Mouse (Mus musculus): Measurements from ENCODE around the gene Hdac6.
A peak's percentile ranks its signal among the peaks of the same experiment; 100 is the strongest.
"Not testable (repeated sequence)": the region's sequence is repeated elsewhere in the genome, so short reads cannot be mapped to it uniquely, and the experiment has no call there.

Hdac6 gene

DNA sequence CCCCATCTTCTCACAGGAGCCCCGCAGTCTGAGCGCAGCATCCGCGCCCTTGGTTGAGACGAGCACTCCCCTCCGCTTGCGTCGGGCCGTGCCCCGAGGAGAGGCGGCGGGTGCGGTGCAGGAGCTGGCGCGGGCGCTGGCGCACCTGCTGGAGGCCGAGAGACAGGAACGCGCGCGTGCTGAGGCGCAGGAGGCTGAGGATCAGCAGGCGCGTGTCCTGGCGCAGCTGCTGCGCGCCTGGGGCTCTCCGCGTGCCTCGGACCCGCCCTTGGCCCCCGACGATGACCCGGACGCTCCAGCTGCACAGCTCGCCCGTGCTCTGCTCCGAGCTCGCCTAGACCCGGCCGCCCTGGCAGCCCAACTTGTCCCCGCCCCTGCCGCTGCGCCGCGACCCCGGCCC lies 25.7 kb downstream of the Hdac6 start:
- peak; percentile 35 for DNase-seq (ENCODE audit: extremely low spot score, low spot score)

DNA sequence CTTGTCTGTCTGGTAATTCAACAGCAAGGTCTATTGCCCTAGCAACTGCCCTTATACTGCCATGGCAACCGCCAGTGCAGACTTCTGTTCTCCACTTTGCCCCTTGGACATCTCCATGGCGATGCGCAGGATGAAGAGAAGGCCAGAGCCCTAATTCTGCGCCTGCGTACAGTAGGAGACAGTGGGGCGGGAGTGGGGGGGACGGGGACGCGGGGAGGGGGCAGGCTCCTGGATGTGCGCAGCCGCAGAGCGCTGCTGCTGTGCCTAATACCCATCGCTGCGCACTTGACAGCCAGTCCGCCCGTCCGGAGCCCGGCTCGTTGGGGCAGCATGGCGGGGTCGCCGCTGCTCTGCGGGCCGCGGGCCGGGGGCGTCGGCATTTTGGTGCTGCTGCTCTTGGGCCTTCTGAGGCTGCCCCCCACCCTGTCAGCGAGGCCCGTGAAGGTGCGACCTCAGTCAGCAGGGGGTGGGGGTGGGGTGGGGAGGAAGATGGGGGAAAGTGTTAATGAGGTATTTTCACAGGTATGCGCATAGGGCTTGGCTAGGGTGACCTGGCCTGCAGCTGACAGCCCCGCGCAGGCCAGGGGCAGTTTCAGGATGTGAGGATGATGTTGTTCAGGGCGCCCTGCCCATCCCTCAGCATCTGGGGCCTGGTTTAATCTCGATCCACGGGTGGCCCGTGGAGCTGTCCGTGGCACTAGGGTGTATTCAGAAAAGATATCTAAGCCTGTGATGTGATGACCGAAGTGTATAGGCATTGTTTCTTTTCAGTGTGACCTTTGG lies 27.9 kb downstream of the Hdac6 start, which contains the start of gene Pcsk1n:
Gene Pcsk1n, plus strand, starts transcription at position 222 of the 783 bp plus-strand sequence.
- DNase-seq (ENCODE audit: extremely low spot score, low spot score), result peak; percentile 42

DNA sequence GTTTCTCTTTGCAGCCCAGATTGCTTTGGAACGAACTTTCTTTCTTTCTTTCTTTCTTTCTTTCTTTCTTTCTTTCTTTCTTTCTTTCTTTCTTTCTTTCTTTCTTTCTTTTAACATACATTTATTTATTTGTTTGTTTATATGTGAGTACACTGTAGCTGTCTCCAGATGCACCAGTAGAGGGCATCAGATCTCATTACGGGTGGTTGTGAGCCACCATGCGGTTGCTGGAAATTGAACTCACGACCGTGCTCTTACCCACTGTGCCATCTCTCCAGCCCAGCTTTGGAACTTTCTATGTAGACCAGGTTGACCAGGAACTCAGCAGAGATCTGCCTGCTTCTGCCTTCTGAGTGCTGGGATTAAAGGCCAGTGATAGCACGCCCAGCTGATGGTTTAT lies 29.7 kb downstream of the Hdac6 start:
- DNase-seq (ENCODE audit: extremely low spot score, low spot score), result not testable (repeated sequence)

GRCm38 (mm10) chrX:7915669-7916068 lies 32.0 kb downstream of the Hdac6 start:
- not testable (repeated sequence) for DNase-seq (ENCODE audit: extremely low spot score, low spot score)

DNA sequence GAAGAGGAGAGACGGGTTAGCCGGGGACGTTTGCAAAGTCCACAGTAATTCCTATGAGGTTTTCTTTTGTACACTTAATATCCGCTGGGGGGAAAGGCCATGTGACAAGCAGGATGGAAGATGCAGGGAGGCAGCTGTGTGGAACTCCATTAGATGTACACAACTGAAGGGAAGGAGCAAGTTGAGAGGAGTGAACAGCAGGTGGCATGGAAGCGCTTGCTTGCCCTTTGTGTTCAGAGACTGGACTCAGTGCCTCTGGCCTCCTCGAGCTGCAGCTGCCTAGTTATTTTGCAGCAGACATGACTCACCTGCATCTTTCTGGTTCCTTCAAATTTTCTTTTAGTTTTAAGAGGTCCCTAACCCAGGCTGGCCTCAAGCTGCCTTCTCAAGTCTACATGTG lies 37.2 kb downstream of the Hdac6 start:
- no peak for DNase-seq (ENCODE audit: extremely low spot score, low spot score)

GRCm38 (mm10) chrX:7909242-7909641 lies 38.4 kb downstream of the Hdac6 start, which contains the start of gene Gm10490:
Gene Gm10490 (plus strand): TSS chrX:7909542.
- not testable (repeated sequence) for DNase-seq (ENCODE audit: extremely low spot score, low spot score)

- no peak for DNase-seq (ENCODE audit: extremely low spot score, low spot score)
These were observed 40.0 kb downstream of the Hdac6 start, which contains the start of gene Gm10491 for GRCm38 (mm10) chrX:7907735-7908134. Gene Gm10491 (minus strand): TSS chrX:7907835.

GRCm38 (mm10) chrX:7904441-7904840 lies 43.2 kb downstream of the Hdac6 start:
- no peak for DNase-seq (ENCODE audit: extremely low spot score, low spot score)

- DNase-seq (ENCODE audit: extremely low spot score, low spot score), result peak; percentile 79
These were observed 48.5 kb downstream of the Hdac6 start, which contains the start of the genes Pqbp1 and Timm17b for GRCm38 (mm10) chrX:7898880-7899874. Gene Pqbp1 (minus strand): TSS chrX:7899269. Gene Timm17b (plus strand): TSS chrX:7899357.

- no peak for DNase-seq (ENCODE audit: extremely low spot score, low spot score)
These were observed 49.5 kb downstream of the Hdac6 start for GRCm38 (mm10) chrX:7898211-7898610.

DNA sequence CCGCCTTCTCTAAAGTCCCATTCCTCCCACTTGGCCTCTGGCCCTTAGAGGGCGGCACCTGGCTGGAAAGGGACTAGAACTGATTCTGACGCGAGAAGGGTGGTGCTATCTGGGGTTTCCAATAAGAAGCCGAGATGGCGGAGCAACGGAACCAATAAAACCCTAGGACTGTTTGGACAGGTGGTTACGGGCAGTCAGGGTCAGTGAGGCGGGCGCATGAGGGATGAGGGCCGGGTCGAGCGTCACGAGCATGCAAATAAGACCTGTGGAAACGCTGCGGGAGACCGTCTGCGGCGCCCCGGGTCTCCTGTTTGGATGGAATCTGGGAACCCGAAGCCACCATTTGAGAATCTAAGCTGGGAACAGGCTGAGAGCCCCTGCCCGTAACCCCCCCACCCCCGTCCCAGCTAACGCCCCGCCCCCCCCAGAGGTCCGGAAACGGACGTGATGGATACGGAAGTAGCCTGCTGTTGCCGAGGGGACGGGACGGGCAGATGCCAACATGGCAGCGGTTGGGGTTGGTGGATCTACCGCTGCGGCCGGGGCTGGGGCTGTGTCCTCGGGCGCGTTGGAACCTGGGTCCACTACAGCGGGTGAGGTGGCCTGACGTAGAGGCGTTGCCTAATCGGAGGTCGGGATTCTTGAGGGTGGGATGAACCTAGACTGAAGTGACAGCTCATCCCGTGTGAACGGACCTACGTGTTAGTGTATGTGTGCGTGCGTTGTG lies 63.7 kb downstream of the Hdac6 start, which contains the start of gene Slc35a2:
Gene Slc35a2, plus strand, starts transcription at position 188 of the 727 bp plus-strand sequence.
- DNase-seq (ENCODE audit: extremely low spot score, low spot score), result peak; percentile 65
